Mouse (Mus musculus) lung, postnatal 4 days (tissue): ENCODE measurements at regions not wholly inside any gene's neighbourhood (a gene's known extent, or its start where the extent isn't known, plus 50 kb on each side); places are given as distances from the start of the nearest gene placed in this dataset.
A peak's percentile ranks its signal among the peaks of the same experiment; 100 is the strongest.

Experiments
- DNase-seq, 2 experiments: peaks; one replicate each; pipeline ENCODE4 v3.0.0; 2021

DNA sequence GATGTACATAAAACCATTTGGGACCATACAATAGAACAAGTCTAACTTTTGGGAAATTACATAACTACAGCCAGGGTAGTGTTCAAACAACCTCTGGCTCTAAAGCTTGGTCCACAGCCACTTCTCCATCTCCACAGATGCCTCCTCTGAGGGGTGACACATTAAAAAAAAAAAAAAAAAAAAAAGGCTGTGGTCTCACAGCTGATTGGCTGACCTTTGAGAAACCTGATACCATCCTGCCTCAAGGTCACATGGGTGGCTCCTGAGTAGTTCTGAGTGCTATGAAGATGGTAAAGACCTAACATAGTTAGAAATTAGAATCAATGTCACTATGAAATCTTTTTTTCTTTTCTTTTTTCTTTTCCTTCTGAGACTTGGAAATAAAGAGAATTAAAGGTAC is 102.4 kb downstream of the Tmem182 start:
- no peak for DNase-seq

DNA sequence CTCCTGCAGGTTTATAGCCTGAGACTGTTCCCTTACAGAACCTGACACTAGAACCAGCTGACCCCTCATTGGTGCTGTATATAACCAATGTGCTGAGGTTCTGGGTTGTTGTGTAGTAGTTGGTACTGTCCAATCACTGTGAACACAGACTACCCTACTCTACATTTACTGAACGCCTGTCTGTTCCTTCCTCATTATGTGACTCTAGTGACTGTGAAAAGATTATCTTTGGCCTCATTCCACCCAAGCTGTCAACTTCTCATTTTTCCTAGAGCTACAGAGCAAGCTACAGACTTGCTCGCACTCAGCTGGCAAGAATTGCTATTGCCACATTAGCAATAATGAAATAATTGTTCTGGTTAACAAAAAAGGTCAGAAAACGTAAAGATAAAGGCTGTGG is 108.2 kb downstream of the Tmem182 start:
- no peak for DNase-seq

DNA sequence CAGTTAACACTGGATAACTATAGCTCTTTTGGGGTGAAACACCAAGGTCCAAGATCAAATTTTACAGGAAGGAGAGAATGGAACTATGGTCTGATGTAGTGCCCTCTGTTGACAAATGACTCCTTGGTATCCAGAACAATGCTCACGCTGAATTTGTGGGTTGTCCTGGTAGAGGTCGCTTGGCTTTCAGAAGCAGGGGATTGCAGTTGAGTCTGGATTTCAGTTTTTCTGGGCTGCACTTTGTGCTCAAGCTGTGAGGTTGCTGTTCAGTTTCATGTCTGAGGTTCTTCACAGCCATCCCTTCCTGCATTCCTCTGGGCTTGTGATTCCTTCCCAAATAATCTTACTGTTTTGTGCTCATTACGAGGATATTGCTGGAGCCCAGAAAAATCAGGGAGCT is 118.9 kb downstream of the Tmem182 start:
- no peak for DNase-seq

DNA sequence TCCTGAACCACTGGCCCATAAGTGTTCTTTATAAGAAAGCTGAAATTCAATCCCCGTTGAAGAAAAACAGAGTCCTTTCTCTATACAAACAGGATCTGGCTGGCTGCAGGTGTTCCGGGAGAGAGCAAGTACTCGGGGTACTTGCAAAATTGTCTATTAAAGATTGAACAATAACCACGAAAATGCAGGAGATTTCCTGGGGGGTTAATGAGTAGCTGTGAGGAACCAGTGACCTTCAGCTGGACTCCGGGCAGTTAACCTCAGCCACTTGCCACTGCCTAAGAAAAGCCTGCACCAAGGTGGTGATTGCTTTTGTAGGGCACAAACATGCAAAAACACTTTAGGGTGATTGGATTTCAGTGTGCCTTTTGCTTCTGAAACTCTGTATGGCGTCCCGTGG is 119.4 kb downstream of the Tmem182 start:
- DNase-seq: no peak

DNA sequence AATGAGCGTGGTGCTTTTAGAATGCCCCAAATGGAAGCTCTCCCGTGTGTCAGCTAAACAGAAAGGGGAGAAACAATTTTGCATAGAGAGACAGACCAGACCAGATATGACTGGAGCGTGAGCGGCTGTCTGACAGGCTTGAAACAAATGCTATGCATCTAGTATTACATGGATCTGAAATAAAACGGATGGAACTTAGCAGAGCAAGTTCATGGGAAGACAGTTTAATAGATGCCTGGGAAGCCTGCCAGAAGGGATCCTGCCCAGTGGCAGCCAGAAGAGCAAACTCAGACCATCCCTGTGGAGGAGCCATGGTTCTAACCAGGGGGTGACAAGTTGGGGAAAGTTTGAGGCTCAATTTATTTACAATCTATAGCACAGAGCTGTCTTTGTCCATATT is 126.0 kb downstream of the Tmem182 start:
- no peak for DNase-seq

DNA sequence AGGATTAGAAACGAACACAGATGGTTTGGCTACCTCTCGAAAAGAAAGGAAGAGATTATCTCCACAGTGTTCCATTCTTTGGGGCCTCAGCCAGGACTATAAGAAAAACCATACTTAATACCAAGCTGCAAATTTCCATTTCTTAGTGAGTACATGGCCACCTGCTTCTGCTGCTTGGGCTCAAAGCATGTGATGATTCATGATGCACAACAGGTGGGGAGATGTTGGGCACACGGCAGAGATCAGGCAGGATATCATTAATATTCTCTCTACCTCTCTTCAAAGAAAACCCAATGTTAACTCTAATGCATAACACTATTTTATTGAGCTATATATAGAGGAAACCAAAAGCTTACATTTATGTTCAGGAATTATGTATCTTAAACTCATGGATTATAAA is 131.3 kb downstream of the Tmem182 start:
- no peak for DNase-seq

DNA sequence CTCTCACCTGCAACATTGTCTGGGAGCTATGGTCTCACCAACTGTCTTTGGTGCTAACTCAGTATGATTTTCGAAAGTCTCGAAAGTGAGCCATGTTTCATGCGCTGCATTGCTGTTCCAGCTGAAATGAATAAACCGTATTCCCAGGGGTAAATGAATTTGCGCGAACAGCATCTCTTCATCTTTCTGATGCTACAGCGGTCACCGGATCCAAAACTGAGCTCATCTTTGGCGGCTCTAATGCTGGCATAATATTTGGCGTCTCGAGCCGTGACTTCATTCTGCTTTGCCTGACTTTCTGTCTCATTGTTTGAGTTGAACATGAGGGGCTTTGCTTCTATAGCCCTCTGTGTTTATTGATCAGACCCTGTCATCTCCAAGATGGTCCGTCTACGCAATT is 137.3 kb downstream of the Tmem182 start:
- no peak for DNase-seq

DNA sequence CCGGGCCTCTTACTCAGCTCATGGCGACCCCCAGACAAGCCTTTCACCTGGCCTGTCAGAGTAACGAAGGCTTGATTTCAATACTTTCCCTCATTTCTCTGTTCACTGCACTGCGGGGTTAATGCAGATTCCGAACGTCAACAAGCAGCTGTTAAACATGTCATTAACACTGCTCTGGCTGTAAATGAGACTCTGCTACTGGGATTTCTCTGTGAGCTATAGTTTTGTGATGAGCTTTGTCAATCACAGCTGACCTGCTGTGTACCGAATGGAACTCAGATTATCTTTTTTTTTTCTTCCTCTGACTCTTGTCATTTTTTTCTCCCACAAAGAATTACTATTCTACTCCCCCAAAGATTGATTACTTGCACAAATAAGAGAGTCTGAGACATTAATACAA is 137.8 kb downstream of the Tmem182 start:
- no peak for DNase-seq

DNA sequence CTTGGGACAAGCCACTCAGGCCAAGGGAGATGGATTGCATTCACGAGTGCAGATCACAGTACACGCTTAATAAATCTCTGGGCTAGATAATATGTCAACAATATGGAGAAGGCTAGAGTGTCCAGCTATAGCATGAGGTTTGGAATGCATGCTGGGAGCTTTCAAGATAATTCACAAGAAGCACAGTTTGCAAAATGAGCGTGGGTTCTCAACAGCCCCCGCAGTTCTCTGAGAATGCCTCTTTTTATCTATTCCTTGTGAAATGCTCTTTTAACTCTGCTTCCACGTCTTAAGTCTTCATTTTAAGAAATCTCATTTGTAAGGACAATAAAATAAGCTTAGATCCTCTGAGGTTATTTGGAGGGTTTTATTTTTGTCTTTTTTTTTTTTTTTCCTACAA is 145.2 kb downstream of the Tmem182 start:
- no peak for DNase-seq

DNA sequence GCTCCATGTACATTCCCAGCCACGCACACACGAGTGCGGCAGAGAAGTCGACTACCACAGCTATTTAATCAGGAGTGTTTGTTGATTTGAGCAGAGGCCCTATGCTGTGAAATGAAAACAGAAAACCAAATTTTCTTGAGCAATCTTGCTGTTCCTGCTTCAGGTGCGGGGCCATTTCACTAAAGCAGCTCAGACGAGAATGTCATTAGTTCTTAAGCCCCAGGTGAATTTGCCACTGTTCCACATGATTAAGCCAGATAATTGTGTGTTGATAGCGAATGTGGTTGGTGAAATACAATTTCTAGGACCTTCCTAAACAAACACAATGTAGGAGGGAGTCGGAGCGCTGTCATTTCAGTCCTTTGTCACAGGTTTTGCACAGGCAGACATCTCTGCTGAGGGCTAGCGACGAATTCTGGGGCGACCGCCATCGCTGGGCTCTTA is 149.3 kb downstream of the Tmem182 start:
- DNase-seq: no peak

DNA sequence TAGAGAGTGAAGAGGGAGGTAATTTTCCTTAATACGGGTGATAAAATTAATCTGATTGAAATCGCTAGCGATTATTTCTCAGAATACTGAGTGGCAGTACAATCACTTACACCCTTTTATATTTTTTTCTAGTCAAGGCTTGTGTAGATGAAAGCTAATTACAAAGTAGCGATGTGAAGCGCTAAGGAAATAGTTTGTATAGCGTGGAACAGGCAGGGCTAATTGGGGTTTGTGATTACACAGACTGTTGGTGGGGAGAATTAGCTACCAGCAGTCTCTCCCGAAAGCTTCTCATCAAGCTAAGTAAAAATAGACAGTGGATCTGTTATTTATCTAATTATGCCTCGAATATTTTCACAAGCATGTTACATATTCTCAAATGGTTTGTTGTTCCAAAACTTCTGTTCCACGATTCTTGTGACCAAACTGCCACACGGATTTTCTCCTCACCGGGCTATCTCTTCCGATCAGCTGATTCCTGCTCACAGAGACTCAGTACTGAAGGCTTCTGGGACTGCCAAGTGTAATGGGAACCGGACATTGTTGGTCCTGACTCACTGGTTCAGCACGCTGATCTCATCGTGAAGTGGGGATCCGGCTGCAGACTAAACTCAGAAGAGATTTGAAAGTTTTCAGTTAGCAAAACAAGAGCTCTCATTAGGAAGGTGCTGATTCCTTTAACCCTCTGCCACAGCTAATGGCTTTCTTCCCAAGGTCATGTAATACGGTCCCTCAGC is 162.5 kb downstream of the Tmem182 start:
- no peak for DNase-seq

DNA sequence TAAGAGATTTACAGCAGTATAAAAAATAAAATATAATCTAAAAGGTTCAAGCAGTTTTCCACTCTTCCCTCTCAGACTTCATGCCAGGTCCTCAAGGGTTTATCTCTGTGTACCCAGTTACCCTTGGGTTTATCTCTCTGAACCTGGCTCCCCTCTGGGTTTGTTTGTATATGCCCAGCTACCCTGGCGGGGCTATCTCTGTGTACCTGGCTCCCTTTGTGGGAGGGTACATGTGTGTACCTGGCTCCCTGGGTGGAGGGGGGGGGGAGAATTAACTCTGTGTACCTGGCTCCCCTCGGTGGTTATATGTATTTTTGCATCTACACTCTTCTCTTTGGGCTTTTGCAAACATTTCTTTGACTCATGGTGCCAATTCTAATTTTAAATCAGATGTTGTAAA is 178.4 kb downstream of the Tmem182 start:
- DNase-seq: no peak

DNA sequence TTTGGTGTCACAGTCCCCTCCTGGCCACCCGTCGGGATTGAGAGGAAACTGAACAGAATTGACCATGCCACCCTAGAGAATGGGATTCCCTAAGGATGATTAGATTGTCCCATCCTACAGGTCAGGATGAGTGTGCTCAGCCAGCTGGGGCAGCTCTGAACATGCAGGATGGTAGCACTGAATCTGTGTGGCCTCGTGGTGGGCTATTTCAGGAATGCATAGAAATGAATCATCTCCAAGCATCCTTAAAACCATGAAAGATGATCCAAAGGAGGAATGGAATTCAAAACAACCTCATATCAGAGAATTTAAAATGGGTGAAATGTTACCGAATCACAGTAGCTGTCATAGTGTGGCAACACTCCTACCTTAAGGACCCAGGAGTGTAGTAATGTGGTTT is 187.9 kb downstream of the Tmem182 start:
- no peak for DNase-seq

DNA sequence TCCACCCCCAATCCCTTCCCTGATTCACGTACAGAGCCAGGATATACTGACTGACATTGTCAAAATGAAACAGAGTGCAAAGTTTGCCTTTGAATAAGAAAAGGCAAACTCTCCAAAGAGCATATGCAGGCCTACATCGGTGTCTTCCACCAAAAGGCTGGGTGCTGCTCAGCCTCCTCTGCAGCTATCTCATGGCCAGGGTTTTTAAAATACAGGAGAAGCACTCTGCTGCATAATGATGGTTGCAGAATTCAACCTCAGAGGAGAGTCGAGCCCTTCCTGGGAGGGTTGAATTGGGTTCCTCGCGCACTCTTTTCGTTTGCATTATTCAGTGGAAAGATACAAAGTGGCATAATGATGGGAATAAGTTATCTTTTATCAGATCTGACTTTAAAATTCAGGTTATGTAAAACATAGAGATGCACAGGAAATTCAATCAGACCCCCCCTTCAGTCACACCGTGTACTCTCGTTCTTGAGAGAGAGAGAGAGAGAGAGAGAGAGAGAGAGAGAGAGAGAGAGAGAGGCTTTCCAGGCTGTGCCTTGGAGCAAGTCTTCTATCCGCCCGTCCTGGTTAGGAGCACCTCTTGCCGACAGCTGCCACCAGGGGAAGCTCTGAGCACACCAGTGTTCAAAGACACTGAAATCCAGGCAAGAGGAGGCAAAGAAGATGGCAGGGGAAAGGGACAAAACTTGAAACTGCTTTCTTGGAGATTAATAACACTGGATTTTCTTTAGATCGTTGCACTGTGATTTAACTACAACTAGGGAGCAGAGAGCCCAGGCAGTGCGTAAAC is 196.0 kb downstream of the Tmem182 start:
- peak in 1 of 2 experiments; percentile 4 for DNase-seq

DNA sequence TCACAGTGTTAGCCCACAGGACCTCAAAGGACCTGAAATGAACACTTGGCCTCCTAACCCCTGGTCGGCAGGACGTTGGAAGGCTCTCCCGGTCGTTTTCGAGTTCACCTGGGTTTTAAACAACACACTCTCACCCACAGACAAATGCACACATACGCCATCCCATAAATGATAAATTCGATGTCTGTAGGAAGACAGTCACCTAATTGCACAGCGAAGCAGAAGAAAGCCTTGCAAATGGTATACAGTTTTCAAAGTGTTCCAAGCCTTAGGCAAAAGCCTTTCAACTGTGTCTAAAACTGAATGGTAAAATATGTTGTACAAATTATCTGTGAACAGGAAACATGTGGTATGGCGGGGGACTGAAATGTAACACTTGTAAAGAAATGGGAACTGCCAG is 196.6 kb downstream of the Tmem182 start:
- DNase-seq: no peak

DNA sequence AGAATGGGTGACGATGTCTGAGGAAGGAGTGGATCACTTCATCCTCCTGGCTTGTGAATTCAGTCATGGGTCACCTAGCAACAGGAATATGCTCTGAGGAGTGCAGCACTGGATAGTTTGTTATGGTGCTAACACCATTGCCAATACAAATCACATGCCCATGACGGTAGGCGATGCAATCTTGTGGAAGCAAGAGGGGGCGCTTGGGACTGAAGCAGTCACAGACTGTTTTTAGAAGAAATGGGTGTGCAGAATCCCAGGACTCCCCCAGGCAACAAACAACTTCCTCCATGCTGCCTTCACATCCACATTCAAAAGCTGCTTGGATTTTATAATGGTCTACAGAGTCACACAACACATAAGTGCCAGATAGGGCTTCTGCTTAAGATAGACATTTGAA is 221.5 kb downstream of the Tmem182 start:
- DNase-seq: no peak

DNA sequence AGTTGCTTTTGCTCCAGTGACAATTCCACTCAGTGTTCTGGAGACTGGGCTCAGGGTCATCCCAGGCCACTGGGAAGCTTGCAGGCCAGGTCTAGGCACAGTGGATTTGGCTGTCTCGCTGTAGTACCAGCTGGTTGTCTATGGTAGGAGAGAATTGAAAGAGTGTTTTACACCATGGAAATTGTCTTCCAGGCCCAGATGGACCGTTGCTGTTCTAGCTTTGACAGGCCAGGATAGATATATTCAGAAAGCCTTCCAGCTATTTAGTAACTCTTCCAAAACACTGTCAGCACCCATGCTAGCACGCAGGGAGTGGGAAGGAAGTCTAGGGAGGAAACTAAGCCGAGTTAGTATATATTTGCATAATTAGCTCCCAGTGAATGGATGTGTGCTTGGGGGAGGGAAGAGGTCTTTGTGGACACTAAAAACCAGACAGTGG is 222.2 kb downstream of the Tmem182 start:
- peak in 1 of 2 experiments; percentile 23 for DNase-seq

DNA sequence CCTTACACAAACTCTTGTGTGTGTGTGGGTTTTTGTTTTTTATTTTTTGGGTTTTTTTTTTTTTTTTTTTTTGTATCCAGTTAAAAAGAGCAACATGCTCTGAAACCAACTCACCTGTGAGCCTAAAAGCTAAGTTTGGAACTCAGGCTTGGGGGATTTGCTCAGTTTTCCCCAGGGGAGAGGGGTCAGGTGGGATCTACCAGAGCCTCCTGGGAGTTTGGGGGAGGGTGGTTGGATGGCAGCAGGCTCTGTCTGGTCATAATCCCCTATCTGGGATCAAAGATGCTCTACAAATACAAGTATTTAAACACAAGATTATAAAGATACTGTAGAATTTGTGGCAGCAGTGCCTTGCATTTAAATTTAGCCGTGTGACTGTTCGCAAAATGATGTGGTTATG is 222.6 kb downstream of the Tmem182 start:
- no peak for DNase-seq

DNA sequence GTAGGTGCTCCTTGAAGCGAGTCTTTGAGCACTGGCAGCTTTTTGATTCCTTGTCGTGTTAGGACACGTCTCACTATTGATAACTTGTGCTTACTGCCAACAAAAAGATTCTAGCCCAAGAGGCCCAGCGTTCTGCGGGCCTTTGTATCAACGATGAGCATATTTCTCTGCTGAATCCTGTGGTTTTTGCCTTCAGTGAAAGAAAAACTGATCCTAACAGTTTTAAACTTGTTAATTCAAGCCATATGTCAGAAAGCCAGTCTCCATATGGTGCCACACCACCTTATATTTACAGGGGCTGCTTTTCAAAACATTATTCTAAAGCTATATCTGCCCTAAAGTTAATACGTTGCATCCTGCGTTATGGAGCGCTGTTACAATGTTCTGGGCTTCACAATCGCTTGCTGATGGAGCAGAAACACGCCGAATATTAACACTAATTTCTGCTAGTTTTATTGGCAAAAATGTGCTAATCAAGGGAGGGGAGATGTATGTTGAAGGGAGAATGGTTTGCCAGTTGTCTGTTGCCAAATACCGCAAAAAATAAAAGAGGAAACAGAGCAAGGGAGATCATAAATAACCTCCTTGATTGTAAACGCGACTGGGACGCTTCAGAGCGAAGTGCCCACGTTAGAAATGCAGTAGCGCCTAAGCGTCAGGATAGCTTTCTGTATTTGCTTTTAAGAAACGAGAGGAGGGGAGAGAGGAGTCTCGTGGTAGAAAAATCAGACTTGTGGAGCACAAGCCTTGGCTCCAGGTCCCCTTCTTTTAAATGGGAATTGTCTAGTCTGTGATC is 229.9 kb downstream of the Tmem182 start:
- no peak for DNase-seq

DNA sequence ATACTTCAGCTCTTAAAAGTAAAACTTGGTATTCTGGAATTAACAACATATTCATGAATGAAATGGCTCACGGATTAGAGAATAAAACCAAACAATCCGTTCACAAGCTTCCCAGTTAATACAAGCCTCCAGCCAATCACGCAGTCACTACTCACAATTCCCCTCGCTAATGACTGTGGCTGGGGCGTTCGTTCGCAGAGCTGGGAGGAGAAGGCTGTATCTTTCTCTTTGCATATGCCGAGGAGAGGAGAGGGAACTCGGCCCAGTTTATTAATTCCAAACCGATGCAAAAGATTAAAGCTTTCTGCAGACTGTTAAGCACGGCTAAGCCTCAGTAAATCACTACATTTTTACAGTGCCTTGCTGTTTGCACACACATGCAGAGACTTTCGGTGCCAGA is 231.5 kb downstream of the Tmem182 start:
- no peak for DNase-seq

DNA sequence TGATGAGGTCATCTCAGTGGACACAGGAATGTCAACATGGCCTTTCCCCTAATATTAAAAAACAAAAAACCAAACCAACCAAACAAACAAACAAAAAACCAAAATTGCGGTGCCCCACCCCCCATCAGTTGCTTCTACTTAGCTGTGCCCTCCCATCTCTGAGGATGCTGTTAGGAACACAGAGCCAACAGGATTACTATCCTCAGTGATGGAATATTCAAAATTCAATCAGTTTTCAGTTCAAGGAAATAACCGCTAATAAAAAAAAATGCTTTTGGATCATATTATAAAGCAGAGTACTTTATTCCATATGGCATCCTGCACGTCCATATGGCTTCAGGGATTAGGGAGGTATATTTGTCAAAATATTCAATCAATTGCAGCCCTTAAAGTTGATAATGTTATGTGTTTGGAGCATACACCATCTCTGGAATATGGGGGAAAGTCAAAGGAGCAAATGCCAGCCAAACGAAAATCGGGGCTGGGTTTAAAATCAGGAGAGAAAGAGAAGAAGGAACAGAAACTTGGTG is 249.1 kb downstream of the Tmem182 start:
- no peak for DNase-seq

DNA sequence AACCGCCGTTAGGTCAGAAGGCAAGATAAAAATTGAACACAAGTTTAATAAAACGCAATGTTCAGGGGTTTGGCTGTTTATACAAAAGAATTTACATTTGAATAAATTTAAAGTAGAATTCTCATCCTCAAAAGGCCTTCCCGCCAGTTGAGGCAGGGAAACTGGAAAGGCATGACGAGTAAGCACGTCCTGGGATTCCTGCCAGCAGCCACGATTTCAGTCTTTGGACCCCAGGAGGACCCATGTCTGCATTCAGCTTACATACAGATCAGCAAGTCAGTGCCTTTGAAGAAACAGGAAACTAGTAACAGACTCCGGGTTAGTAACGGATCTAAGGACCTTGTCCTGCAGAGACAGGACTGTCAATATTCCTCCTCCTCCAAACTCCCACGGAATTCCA is 250.4 kb downstream of the Tmem182 start:
- no peak for DNase-seq

DNA sequence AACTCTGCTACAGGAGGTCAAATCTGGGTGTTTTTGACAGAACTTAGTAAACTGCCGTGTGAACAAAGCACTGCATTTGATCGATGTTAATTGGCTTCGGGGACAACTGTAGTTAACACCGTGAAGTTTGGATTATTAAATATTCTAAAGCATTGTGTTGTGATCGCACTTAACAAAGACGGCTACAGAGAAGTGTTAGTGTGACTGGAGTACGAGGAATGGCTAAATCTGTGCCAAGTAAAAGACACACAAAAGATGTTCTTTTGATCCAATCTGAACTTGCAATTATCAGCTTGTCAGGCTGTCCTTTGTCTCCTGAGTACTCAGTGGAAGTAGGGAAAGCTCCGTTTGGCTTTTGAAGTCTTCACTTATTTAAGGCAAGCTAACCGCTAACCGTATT is 259.7 kb downstream of the Tmem182 start:
- no peak for DNase-seq
